ENCODE assay signal across 29 mouse cellular contexts in genomic region chr7:82359146-82359545, GRCm38 (mm10). TPM values are rescaled to one million over a fixed set of nuclear protein-coding genes. Genes with fewer than 3 reads are reported as not detected.
DNase-seq lines count a peak whose midpoint lies in the region; ATAC-seq and TF ChIP-seq lines count a peak whose summit lies in the region.
"Had no signal": no experiment of that assay in that cellular context is flagged by ENCODE, and none has a peak within 500 bp of the region (broad histone marks: within the 10 kb centered on the region; RNA-seq: fewer than 3 reads in every experiment).

No protein-coding gene starts in this region.

- no peak for TF ChIP-seq CTCF in gastrocnemius, adult 2 months (IDR thresholded peaks at IDR 0.05)

- H3K27me3 ChIP-seq in limb, embryonic 14.5 days (ENCODE audit: control insufficient read depth, insufficient read depth, low read length): no peaks in the 10 kb centered on the region
- no peaks in the 10 kb centered on the region for H3K27me3 ChIP-seq in limb, embryonic 10.5 days (ENCODE audit: low read depth, poor library complexity, severe bottlenecking)
- H3K27me3 ChIP-seq: heart, embryonic 12.5 days; heart, embryonic 15.5 days; hindbrain, embryonic 13.5 days; Patski had no signal

- H3K9me3 ChIP-seq in limb, embryonic 14.5 days (ENCODE audit: control insufficient read depth, low read length): no peaks in the 10 kb centered on the region
- H3K9me3 ChIP-seq in limb, embryonic 10.5 days (replicated peaks): no peaks in the 10 kb centered on the region
- H3K9me3 ChIP-seq: heart, embryonic 12.5 days; heart, embryonic 15.5 days; hindbrain, embryonic 10.5 days; hindbrain, embryonic 13.5 days had no signal

- TF ChIP-seq POLR2A in limb, embryonic 14.5 days (IDR thresholded peaks at IDR 0.05; ENCODE audit: borderline replicate concordance, extremely low read depth, insufficient read depth, insufficient read length): no peak

- no peaks in the 10 kb centered on the region; the same call in 1 of the 2 replicates for H3K4me1 ChIP-seq in limb, embryonic 14.5 days (ENCODE audit: control insufficient read depth, insufficient read depth, low read length)
- H3K4me1 ChIP-seq in limb, embryonic 10.5 days: peaks cover 9% of the 10 kb centered on the region; the same call in 1 of the 2 replicates
- H3K4me1 ChIP-seq: heart, embryonic 12.5 days; hindbrain, embryonic 10.5 days; hindbrain, embryonic 13.5 days had no signal

- no peak overlapping the region for H3K4me3 ChIP-seq in gastrocnemius, adult 2 months
- H3K4me3 ChIP-seq in limb, embryonic 14.5 days (replicated peaks; ENCODE audit: low read length): no peak overlapping the region
- H3K4me3 ChIP-seq in limb, embryonic 10.5 days: no peak overlapping the region
- H3K4me3 ChIP-seq: heart, embryonic 12.5 days; heart, embryonic 15.5 days; hindbrain, embryonic 10.5 days; hindbrain, embryonic 13.5 days had no signal

- 66% methylated on average over 5 of the region's 5 CpGs for WGBS in limb, embryonic 14.5 days
- WGBS in limb, embryonic 10.5 days: 93% methylated on average over 5 of the region's 5 CpGs

- intact Hi-C loops in gastrocnemius, adult 2 months (cut with DNase I): no loop called here
- intact Hi-C loops in left cerebral cortex, postnatal 10 days (cut with DNase I): no loop called here

- peak overlapping the region; percentile 31; the same call in 1 of the 2 replicates for H3K27ac ChIP-seq in gastrocnemius, adult 2 months
- peak overlapping the region; percentile 26; the same call in 1 of the 2 replicates for H3K27ac ChIP-seq in limb, embryonic 14.5 days (replicated peaks; ENCODE audit: low read depth, low read length)
- no peak overlapping the region for H3K27ac ChIP-seq in limb, embryonic 10.5 days
- H3K27ac ChIP-seq: heart, embryonic 15.5 days; hindbrain, embryonic 10.5 days; hindbrain, embryonic 13.5 days had no signal

- H3K36me3 ChIP-seq in limb, embryonic 14.5 days (ENCODE audit: control insufficient read depth, insufficient read depth, low read length): no peaks in the 10 kb centered on the region
- no peaks in the 10 kb centered on the region for H3K36me3 ChIP-seq in limb, embryonic 10.5 days
- H3K36me3 ChIP-seq: heart, embryonic 12.5 days; heart, embryonic 15.5 days; hindbrain, embryonic 10.5 days; hindbrain, embryonic 13.5 days had no signal

- no peak overlapping the region for H3K9ac ChIP-seq in limb, embryonic 14.5 days (ENCODE audit: low read depth, low read length, severe bottlenecking)
- H3K9ac ChIP-seq: forebrain, postnatal 0 days; heart, embryonic 12.5 days; heart, embryonic 15.5 days; hindbrain, embryonic 13.5 days had no signal

- no peak for DNase-seq in gastrocnemius, adult 2 months
- no peak for DNase-seq in gastrocnemius, postnatal 4 days (ENCODE audit: low spot score in 2 of 2)
- DNase-seq in limb, embryonic 14.5 days (ENCODE audit: low spot score): no peak
- no peak for DNase-seq in limb, embryonic 10.5 days (ENCODE audit: low spot score)
- peak; percentile 67 for DNase-seq in Muller cell, postnatal 12 days (ENCODE audit: inconsistent ontology term)
- no peak for DNase-seq in left cerebral cortex, postnatal 10 days (ENCODE audit: extremely low spot score in 1 of 2, low spot score in 2 of 2)
- DNase-seq in thymus, postnatal 10 days (ENCODE audit: low spot score in 2 of 2): no peak
- DNase-seq: adrenal gland, postnatal 10 days; adrenal gland, postnatal 36 days; cerebellum, adult 2 months; cerebellum, adult 9-11 months; cerebellum, postnatal 25 days; embryo, embryonic 11 days; forebrain, postnatal 0 days; gastrocnemius, postnatal 10 days; gastrocnemius, postnatal 36 days; heart, postnatal 10 days; kidney, adult 18-20 months had no signal

- ATAC-seq in limb, embryonic 14.5 days (ENCODE audit: low FRiP score, low read depth): no peak
- ATAC-seq in granulocyte monocyte progenitor cell, adult 5-6 weeks (replicated peaks; ENCODE audit: poor library complexity, severe bottlenecking): 0 out of 2 replicates have a peak, but pooled peaks have one; percentile 8
- ATAC-seq: CD4-positive, CD25-positive, alpha-beta regulatory T cell, adult 4 months; forebrain, embryonic 14.5 days; hindbrain, embryonic 16.5 days; Patski had no signal

- H3K4me2 ChIP-seq in limb, embryonic 14.5 days (replicated peaks; ENCODE audit: low read depth, low read length, severe bottlenecking): no peak overlapping the region
- H3K4me2 ChIP-seq: heart, embryonic 12.5 days; heart, embryonic 15.5 days; hindbrain, embryonic 13.5 days had no signal

RNA-seq across cellular contexts. Expression of gene Adamtsl3, which starts 23.7 kb away (rescaled TPM):
- total RNA-seq in gastrocnemius, adult 2 months (2021): 1 to 10 TPM; 4.3 to 7.8 TPM
- total RNA-seq in gastrocnemius, postnatal 4 days (2021): 10 to 100 TPM; 12.8 to 19.0 TPM
- 9.2 and 9.7 TPM in 2 replicates for polyA plus RNA-seq in limb, embryonic 14.5 days (2012; rRNA removed)
- 8.3 and 10.6 TPM in 2 replicates for polyA plus RNA-seq in limb, embryonic 14.5 days (2014; fragmentation: Nextera tagmentation; extraction: Ambion mirVana)
- 0.11 and 0.81 TPM in 2 replicates for polyA plus RNA-seq in limb, embryonic 10.5 days (2016; fragmentation: Nextera tagmentation; extraction: Ambion mirVana)
- total RNA-seq in granulocyte monocyte progenitor cell, adult 5-6 weeks (2014; fragmentation: Nextera tagmentation): 0.21 TPM in 1 of 2 replicates, not detected in the other
- not detected in 2 replicates for total RNA-seq in granulocyte monocyte progenitor cell, adult 5-6 weeks (2017)
- 1 to 10 TPM; 1.6 to 3.1 TPM for total RNA-seq in left cerebral cortex, postnatal 10 days (2021)
- total RNA-seq: common myeloid progenitor, adult 5-6 weeks; MEL had no signal
- polyA plus RNA-seq: CD4-positive, CD25-positive, alpha-beta regulatory T cell, adult 4 months had no signal
